Mouse (Mus musculus) cortical plate, adult 2 months (tissue): ENCODE results near the gene Ttc9. TPM values are rescaled to one million over a fixed set of nuclear protein-coding genes. Genes with fewer than 3 reads are reported as not detected.

Experiments used
- H3K27ac ChIP-seq: fragments of 200-500 bp; 2 replicates; pipeline ENCODE4 v1.5.1; 2012; ENCODE audit warnings: low read length, control low read depth, inconsistent platforms; ENCODE audit not compliant: insufficient read depth
- H3K4me1 ChIP-seq: fragments of 200-500 bp; 2 replicates; pipeline ENCODE4 v1.6.1; 2011; ENCODE audit warnings: low read length; ENCODE audit not compliant: control insufficient read depth, insufficient read depth
- H3K4me3 ChIP-seq: fragments of 200-500 bp; 2 replicates; pipeline ENCODE4 v1.5.1; 2011; ENCODE audit warnings: mild to moderate bottlenecking, low read length, control low read depth; ENCODE audit not compliant: insufficient read depth
- CTCF ChIP-seq: fragments of 200-500 bp; IDR thresholded peaks from 2 replicates; pipeline ENCODE4 v1.5.1; 2011; ENCODE audit warnings: mild to moderate bottlenecking, control low read depth, low read length; ENCODE audit not compliant: insufficient read depth; ENCODE audit errors: extremely low read depth
- POLR2A ChIP-seq: fragments of 200-500 bp; IDR thresholded peaks from 2 replicates; pipeline ENCODE4 v1.6.1; 2011; ENCODE audit warnings: mild to moderate bottlenecking, low read length, control low read depth; ENCODE audit not compliant: insufficient read depth; ENCODE audit errors: extremely low read depth
- polyA plus RNA-seq: library from polyadenylated mRNA; depleted of rRNA; stranded (reverse); fragments of >200 nt; gene quantifications from 2 replicates; pipeline ENCODE4 v1.2.3, GENCODE M21; 2012; rRNA removed

Ttc9 gene
- 30.2 and 32.4 TPM in 2 replicates for polyA plus RNA-seq

- peaks cover 4% of the 10 kb centered on the region for H3K4me1 ChIP-seq
- H3K27ac ChIP-seq: peak within 1 kb of the TSS; percentile 24
- peak within 1 kb of the TSS; percentile 80 for H3K4me3 ChIP-seq
- no peak for TF ChIP-seq CTCF
These were observed at the start of gene Ttc9 for GRCm38 (mm10) chr12:81630915-81631660. Gene Ttc9 (plus strand): TSS chr12:81631249.

GRCm38 (mm10) chr12:81594902-81595671 lies 36.0 kb upstream of the Ttc9 start, which contains the start of gene Med6:
Gene Med6 (minus strand): TSS chr12:81595008.
- Histone ChIP-seq H3K4me1 (no peaks in the 10 kb centered on the region), H3K4me3 (peak within 1 kb of the TSS; percentile 69), H3K27ac (no peak within 1 kb of the TSS)
- TF ChIP-seq POLR2A: no peak
- no peak for TF ChIP-seq CTCF

GRCm38 (mm10) chr12:81596547-81597262 lies 34.3 kb upstream of the Ttc9 start:
- Histone ChIP-seq H3K27ac (no peak overlapping the region), H3K4me1 (no peaks in the 10 kb centered on the region), H3K4me3 (no peak overlapping the region)
- TF ChIP-seq POLR2A: no peak
- TF ChIP-seq CTCF: no peak

- TF ChIP-seq CTCF (no peak), POLR2A (no peak)
- Histone ChIP-seq H3K4me1 (no peaks in the 10 kb centered on the region), H3K4me3 (no peak overlapping the region), H3K27ac (no peak overlapping the region)
These were observed 25.9 kb upstream of the Ttc9 start for GRCm38 (mm10) chr12:81604995-81605784.

- H3K4me3 ChIP-seq: no peak overlapping the region
- no peak for TF ChIP-seq POLR2A
- TF ChIP-seq CTCF: no peak
- no peaks in the 10 kb centered on the region for H3K4me1 ChIP-seq
- no peak overlapping the region for H3K27ac ChIP-seq
These were observed 21.6 kb upstream of the Ttc9 start for GRCm38 (mm10) chr12:81609445-81609844.

GRCm38 (mm10) chr12:81615807-81616206 lies 15.2 kb upstream of the Ttc9 start:
- H3K27ac ChIP-seq: no peak overlapping the region
- peaks cover 2% of the 10 kb centered on the region for H3K4me1 ChIP-seq
- no peak overlapping the region for H3K4me3 ChIP-seq
- TF ChIP-seq POLR2A: no peak
- TF ChIP-seq CTCF: no peak

GRCm38 (mm10) chr12:81616980-81617379 lies 14.1 kb upstream of the Ttc9 start:
- Histone ChIP-seq H3K4me3 (no peak overlapping the region), H3K4me1 (peaks cover 2% of the 10 kb centered on the region), H3K27ac (peak overlapping the region; percentile 61; the same call in 1 of the 2 replicates)
- TF ChIP-seq POLR2A (no peak), CTCF (no peak)

- no peak overlapping the region for H3K4me3 ChIP-seq
- peak; percentile 86 for TF ChIP-seq CTCF
- TF ChIP-seq POLR2A: no peak
- peaks cover 2% of the 10 kb centered on the region for H3K4me1 ChIP-seq
- H3K27ac ChIP-seq: no peak overlapping the region
These were observed 11.7 kb upstream of the Ttc9 start for GRCm38 (mm10) chr12:81619302-81619701.

- H3K27ac ChIP-seq: no peak overlapping the region
These were observed 7.7 kb upstream of the Ttc9 start for GRCm38 (mm10) chr12:81623377-81623776.

More at GRCm38 (mm10) chr12:81623377-81623776, 7.7 kb upstream of the Ttc9 start:
- no peak overlapping the region for H3K4me3 ChIP-seq
- TF ChIP-seq CTCF: no peak
- no peak for TF ChIP-seq POLR2A
- H3K4me1 ChIP-seq: no peaks in the 10 kb centered on the region
